Comparison of ENCODE assay signal across 27 mouse cellular contexts in genomic region chr16:75333750-75334149, GRCm38 (mm10).
"Had no signal": no experiment of that assay in that cellular context is flagged by ENCODE, and none has a peak within 500 bp of the region (broad histone marks: within the 10 kb centered on the region; RNA-seq: fewer than 3 reads in every experiment).

No protein-coding gene starts in this region.

- H3K27me3 ChIP-seq: heart, embryonic 13.5 days; heart, embryonic 15.5 days; hindbrain, embryonic 13.5 days; hindbrain, embryonic 15.5 days; intestine, embryonic 15.5 days; limb, embryonic 12.5 days; liver, embryonic 13.5 days; liver, embryonic 15.5 days had no signal

- H3K27ac ChIP-seq: heart, adult 2 months; heart, embryonic 13.5 days; heart, embryonic 15.5 days; hindbrain, embryonic 13.5 days; hindbrain, embryonic 15.5 days; hindbrain, postnatal 0 days; intestine, embryonic 15.5 days; kidney, postnatal 0 days; limb, embryonic 10.5 days; limb, embryonic 12.5 days; liver, embryonic 13.5 days; liver, embryonic 15.5 days had no signal

- H3K9ac ChIP-seq: heart, embryonic 13.5 days; heart, embryonic 15.5 days; hindbrain, embryonic 13.5 days; hindbrain, embryonic 15.5 days; intestine, embryonic 15.5 days; limb, embryonic 12.5 days; liver, embryonic 13.5 days; liver, embryonic 15.5 days had no signal

- H3K9me3 ChIP-seq: heart, embryonic 13.5 days; heart, embryonic 15.5 days; hindbrain, embryonic 13.5 days; hindbrain, embryonic 15.5 days; intestine, embryonic 15.5 days; limb, embryonic 10.5 days; limb, embryonic 12.5 days; liver, embryonic 13.5 days; liver, embryonic 15.5 days had no signal

- H3K4me3 ChIP-seq: heart, adult 2 months; heart, embryonic 13.5 days; heart, embryonic 15.5 days; hindbrain, embryonic 13.5 days; hindbrain, embryonic 15.5 days; intestine, embryonic 15.5 days; limb, embryonic 10.5 days; limb, embryonic 12.5 days; liver, embryonic 13.5 days; liver, embryonic 15.5 days had no signal

- H3K4me2 ChIP-seq: heart, embryonic 11.5 days; heart, embryonic 13.5 days; heart, embryonic 15.5 days; hindbrain, embryonic 13.5 days; hindbrain, embryonic 15.5 days; intestine, embryonic 15.5 days; limb, embryonic 12.5 days; liver, embryonic 11.5 days; liver, embryonic 13.5 days; liver, embryonic 15.5 days had no signal

- H3K4me1 ChIP-seq: heart, embryonic 13.5 days; heart, embryonic 15.5 days; hindbrain, embryonic 13.5 days; hindbrain, embryonic 15.5 days; intestine, embryonic 15.5 days; limb, embryonic 10.5 days; limb, embryonic 12.5 days; liver, embryonic 13.5 days; liver, embryonic 15.5 days had no signal

- H3K36me3 ChIP-seq: heart, embryonic 13.5 days; heart, embryonic 15.5 days; hindbrain, embryonic 13.5 days; hindbrain, embryonic 15.5 days; intestine, embryonic 15.5 days; limb, embryonic 10.5 days; limb, embryonic 12.5 days; liver, embryonic 13.5 days; liver, embryonic 15.5 days had no signal

- ATAC-seq: hindbrain, postnatal 0 days; intestine, embryonic 15.5 days; intestine, postnatal 0 days had no signal

- DNase-seq: gastrocnemius, postnatal 14 days; gastrocnemius, postnatal 36 days; heart, adult 11 months; heart, adult 2 months; heart, postnatal 14 days; heart, postnatal 36 days; kidney, adult 18-20 months; kidney, adult 8-10 months; kidney, postnatal 14 days; kidney, postnatal 36 days; layer of hippocampus, adult 9-11 months; layer of hippocampus, postnatal 36 days; liver; liver, embryonic 13.5 days had no signal
